Mouse (Mus musculus): ENCODE measurements around the gene Pzp. TPM values are rescaled to one million over a fixed set of nuclear protein-coding genes. Genes with fewer than 3 reads are reported as not detected.

Gene Pzp
- total RNA-seq, 2 experiments from 2014 or later: not detected

DNA sequence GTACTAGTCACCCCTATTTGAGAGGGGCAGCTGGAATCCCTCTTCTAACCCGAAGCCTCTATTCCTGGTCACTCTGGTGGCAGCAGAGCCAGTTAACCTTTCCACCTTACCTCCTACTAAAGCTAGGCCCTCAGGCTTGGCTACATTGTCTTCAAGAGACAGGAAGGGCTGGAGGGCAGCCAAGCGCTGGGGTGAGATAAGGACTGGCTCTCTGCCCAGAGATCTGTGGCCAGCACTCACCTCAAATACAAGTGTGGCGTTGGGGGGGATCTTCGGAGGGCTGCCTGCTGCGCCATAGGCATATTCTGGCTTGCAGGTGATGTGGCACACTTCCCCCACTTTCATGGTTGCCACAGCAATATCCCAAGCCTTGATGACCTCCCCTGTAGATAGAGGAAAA, 91.0 kb downstream of the Pzp start:
- DNase-seq: no peak

Other genes starting within 250 kb of the Pzp start
- gene Tead4, start 225.9 kb downstream of the Pzp start, total RNA-seq (2021): 1 to 10 TPM in 1 of 2 experiments, under 1 TPM in 1; 0.57 to 1.1 TPM
- gene Tulp3, start 170.9 kb downstream of the Pzp start, total RNA-seq (2021): 10 to 100 TPM; 19.6 to 24.0 TPM
- 10 to 100 TPM; 20.4 to 20.8 TPM for gene Rhno1, start 163.8 kb downstream of the Pzp start, total RNA-seq (2021)
- 1 to 10 TPM; 1.6 to 2.2 TPM for gene Foxm1, start 163.8 kb downstream of the Pzp start, total RNA-seq (2021)
- 1 to 10 TPM in 1 of 2 experiments, under 1 TPM in 1; 0.68 to 1.5 TPM for gene Tex52, start 151.3 kb downstream of the Pzp start, total RNA-seq (2021)
- not detected for gene Gm44596, start 151.2 kb downstream of the Pzp start, total RNA-seq (2021)
- gene Nrip2, start 127.4 kb downstream of the Pzp start, total RNA-seq (2021): 10 to 100 TPM; 16.0 to 18.1 TPM
- 10 to 100 TPM; 18.2 to 25.4 TPM for gene Itfg2, start 101.8 kb downstream of the Pzp start, total RNA-seq (2021)
- gene Fkbp4, start 88.0 kb downstream of the Pzp start, total RNA-seq (2021): 100 to 1,000 TPM; 123 to 134 TPM
- 10 to 100 TPM; 12.1 to 13.3 TPM for gene A2ml1, start 54.9 kb upstream of the Pzp start, total RNA-seq (2021)
- gene Klrb1a, start 96.8 kb upstream of the Pzp start, total RNA-seq (2021): not detected
- not detected for gene Clec2h, start 135.7 kb upstream of the Pzp start, total RNA-seq (2021)
- gene Klrb1, start 196.3 kb upstream of the Pzp start, total RNA-seq (2021): under 1 TPM; 0.46 to 0.62 TPM